Mouse (Mus musculus) liver, adult 2 months (tissue): Measurements from ENCODE around the gene Kcnd2. TPM values are rescaled to one million over a fixed set of nuclear protein-coding genes. Genes with fewer than 3 reads are reported as not detected.

Source experiments
- DNase-seq: peaks from one replicate; pipeline ENCODE4 v3.0.0-alpha.2; 2011; ENCODE audit warnings: low read depth, low spot score; ENCODE audit errors: extremely low read depth
- H3K27ac ChIP-seq: fragments of 200-500 bp; replicated peaks from 2 replicates; pipeline ENCODE4 v1.5.1; 2012; ENCODE audit warnings: low read depth, mild to moderate bottlenecking, control low read depth, inconsistent platforms, low read length; ENCODE audit not compliant: insufficient read depth
- H3K27me3 ChIP-seq: fragments of 200-500 bp; 2 replicates; pipeline ENCODE4 v1.6.1; 2012; ENCODE audit warnings: mild to moderate bottlenecking, moderate library complexity, low read length, inconsistent platforms; ENCODE audit not compliant: control insufficient read depth, insufficient read depth
- H3K36me3 ChIP-seq: fragments of 200-500 bp; 2 replicates; pipeline ENCODE4 v1.6.1; 2012; ENCODE audit warnings: low read length, inconsistent platforms; ENCODE audit not compliant: control insufficient read depth, insufficient read depth
- H3K4me1 ChIP-seq: fragments of 200-500 bp; 2 replicates; pipeline ENCODE4 v1.6.1; 2011; ENCODE audit warnings: low read length; ENCODE audit not compliant: control insufficient read depth, insufficient read depth
- H3K4me3 ChIP-seq: fragments of 200-500 bp; 2 replicates; pipeline ENCODE4 v1.5.1; 2011; ENCODE audit warnings: low read depth, mild to moderate bottlenecking, control low read depth, low read length, moderate library complexity; ENCODE audit not compliant: insufficient read depth
- H3K79me2 ChIP-seq: fragments of 200-500 bp; 2 replicates; pipeline ENCODE4 v1.6.1; 2012; ENCODE audit warnings: inconsistent platforms, mild to moderate bottlenecking, low read length, moderate library complexity; ENCODE audit not compliant: control insufficient read depth, insufficient read depth
- H3K9ac ChIP-seq: fragments of 200-500 bp; 2 replicates; pipeline ENCODE4 v1.6.1; 2012; ENCODE audit warnings: low read depth, mild to moderate bottlenecking, control low read depth, inconsistent platforms, low read length
- CTCF ChIP-seq: fragments of 200-500 bp; IDR thresholded peaks from 2 replicates; pipeline ENCODE4 v1.5.1; 2011; ENCODE audit warnings: low read depth, low read length, control low read depth
- POLR2A ChIP-seq: fragments of 200-500 bp; IDR thresholded peaks from 2 replicates; pipeline ENCODE4 v1.6.1; 2011; ENCODE audit warnings: low read length, control low read depth; ENCODE audit not compliant: insufficient read depth; ENCODE audit errors: extremely low read depth
- WGBS: fragments of 180-500 bp; shearing (Covaris S2); methylation state at CpG from one replicate; pipeline ENCODE4 v1.1.7; 2018; 5-methylcytosine and 5-hydroxymethylcytosine counted together
- polyA plus RNA-seq: library from polyadenylated mRNA; depleted of rRNA; stranded (reverse); fragments of >200 nt; gene quantifications from 2 replicates; pipeline ENCODE4 v1.2.3, GENCODE M21; 2012
- total RNA-seq: library from RNA; depleted of rRNA; stranded (reverse); fragments of >200 nt; gene quantifications from 2 replicates; pipeline ENCODE4 v1.2.3, GENCODE M21; 2014

Gene Kcnd2
- total and polyA plus RNA-seq, 2 experiments: under 0.01 TPM; not detected in 1

GRCm38 (mm10) chr6:21570964-21571363 lies 355.7 kb downstream of the Kcnd2 start:
- Histone ChIP-seq H3K4me3 (no peak overlapping the region), H3K4me1 (no peaks in the 10 kb centered on the region), H3K27me3 (no peaks in the 10 kb centered on the region), H3K9ac (no peak overlapping the region), H3K27ac (no peak overlapping the region), H3K36me3 (no peaks in the 10 kb centered on the region), H3K79me2 (no peaks in the 10 kb centered on the region)
- TF ChIP-seq POLR2A: no peak
- TF ChIP-seq CTCF: no peak
- no peak for DNase-seq
- 81% methylated on average over 6 of the region's 6 CpGs for WGBS

GRCm38 (mm10) chr6:21590156-21590555 lies 374.9 kb downstream of the Kcnd2 start:
- WGBS: 82% methylated on average over 3 of the region's 3 CpGs
- Histone ChIP-seq H3K4me3 (no peak overlapping the region), H3K27me3 (no peaks in the 10 kb centered on the region), H3K36me3 (no peaks in the 10 kb centered on the region), H3K79me2 (no peaks in the 10 kb centered on the region), H3K27ac (no peak overlapping the region), H3K4me1 (no peaks in the 10 kb centered on the region), H3K9ac (no peak overlapping the region)
- no peak for DNase-seq
- TF ChIP-seq CTCF (no peak), POLR2A (no peak)

DNA sequence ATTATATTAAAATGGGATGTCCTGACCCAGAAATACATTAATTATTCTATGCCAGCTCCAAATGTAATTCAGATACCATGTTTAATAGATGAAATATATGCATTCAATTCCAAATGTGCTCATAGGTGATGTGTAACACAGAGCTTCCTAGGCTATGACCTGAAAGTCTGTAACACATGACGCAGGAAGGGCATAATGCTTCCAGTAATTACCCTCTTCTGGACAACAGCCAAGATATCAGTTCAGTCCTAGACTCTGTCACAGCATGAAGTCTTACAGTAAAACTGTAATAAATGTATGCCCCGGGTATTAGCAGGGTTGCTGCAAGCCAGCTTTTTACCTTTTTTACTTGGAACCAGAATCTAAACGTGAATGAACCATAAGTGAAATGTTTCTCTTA lies 382.1 kb downstream of the Kcnd2 start:
- Histone ChIP-seq H3K79me2 (no peaks in the 10 kb centered on the region), H3K27ac (no peak overlapping the region), H3K27me3 (no peaks in the 10 kb centered on the region), H3K36me3 (no peaks in the 10 kb centered on the region), H3K4me1 (no peaks in the 10 kb centered on the region), H3K4me3 (no peak overlapping the region), H3K9ac (no peak overlapping the region)
- TF ChIP-seq POLR2A (no peak), CTCF (no peak)
- no peak for DNase-seq
- 78% methylated on average over 3 of the region's 3 CpGs for WGBS

GRCm38 (mm10) chr6:21609381-21610059 lies 394.2 kb downstream of the Kcnd2 start:
- TF ChIP-seq POLR2A: no peak
- TF ChIP-seq CTCF: no peak
- H3K9ac ChIP-seq: no peak overlapping the region
- no peak overlapping the region for H3K4me3 ChIP-seq
- H3K36me3 ChIP-seq: no peaks in the 10 kb centered on the region
- H3K27ac ChIP-seq: no peak overlapping the region
- H3K27me3 ChIP-seq: no peaks in the 10 kb centered on the region
- DNase-seq: no peak
- H3K4me1 ChIP-seq: no peaks in the 10 kb centered on the region
- H3K79me2 ChIP-seq: no peaks in the 10 kb centered on the region
- WGBS: 83% methylated on average over 7 of the region's 7 CpGs

DNA sequence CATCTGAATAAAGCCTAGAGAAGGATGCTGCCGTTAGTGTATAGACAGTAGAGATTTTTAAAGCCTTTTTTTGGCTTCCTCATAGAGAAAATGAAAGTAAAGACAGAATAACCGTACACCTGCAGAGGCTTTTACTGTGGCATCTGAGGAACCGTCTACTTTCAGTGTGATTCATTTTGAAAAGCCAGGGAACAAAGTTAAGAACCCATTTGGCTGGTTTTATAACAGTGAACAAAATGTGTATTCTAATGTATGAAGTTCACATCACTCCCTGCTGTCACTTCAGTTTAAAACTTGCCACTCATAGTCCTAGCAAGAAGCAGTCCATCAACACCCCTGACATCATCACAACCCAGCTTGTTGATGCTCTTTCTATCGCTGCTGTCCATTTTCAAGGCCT lies 414.7 kb downstream of the Kcnd2 start:
- WGBS: 80% methylated on average over 4 of the region's 4 CpGs
- H3K36me3 ChIP-seq: no peaks in the 10 kb centered on the region
- no peak for DNase-seq
- H3K9ac ChIP-seq: no peak overlapping the region
- no peaks in the 10 kb centered on the region for H3K79me2 ChIP-seq
- no peak overlapping the region for H3K4me3 ChIP-seq
- no peak overlapping the region for H3K27ac ChIP-seq
- TF ChIP-seq CTCF (no peak), POLR2A (no peak)
- no peaks in the 10 kb centered on the region for H3K4me1 ChIP-seq
- H3K27me3 ChIP-seq: no peaks in the 10 kb centered on the region

- no peaks in the 10 kb centered on the region for H3K27me3 ChIP-seq
- H3K27ac ChIP-seq: no peak overlapping the region
- no peak for TF ChIP-seq CTCF
- no peak for TF ChIP-seq POLR2A
- no peak for DNase-seq
- H3K4me3 ChIP-seq: no peak overlapping the region
- no peaks in the 10 kb centered on the region for H3K36me3 ChIP-seq
- no peak overlapping the region for H3K9ac ChIP-seq
- H3K4me1 ChIP-seq: no peaks in the 10 kb centered on the region
- H3K79me2 ChIP-seq: no peaks in the 10 kb centered on the region
Observed at GRCm38 (mm10) chr6:21655681-21656080, 440.4 kb downstream of the Kcnd2 start.
